Mouse (Mus musculus): ENCODE measurements at regions not wholly inside any gene's neighbourhood (a gene's known extent, or its start where the extent isn't known, plus 50 kb on each side); places are given as distances from the start of the nearest gene placed in this dataset.

DNA sequence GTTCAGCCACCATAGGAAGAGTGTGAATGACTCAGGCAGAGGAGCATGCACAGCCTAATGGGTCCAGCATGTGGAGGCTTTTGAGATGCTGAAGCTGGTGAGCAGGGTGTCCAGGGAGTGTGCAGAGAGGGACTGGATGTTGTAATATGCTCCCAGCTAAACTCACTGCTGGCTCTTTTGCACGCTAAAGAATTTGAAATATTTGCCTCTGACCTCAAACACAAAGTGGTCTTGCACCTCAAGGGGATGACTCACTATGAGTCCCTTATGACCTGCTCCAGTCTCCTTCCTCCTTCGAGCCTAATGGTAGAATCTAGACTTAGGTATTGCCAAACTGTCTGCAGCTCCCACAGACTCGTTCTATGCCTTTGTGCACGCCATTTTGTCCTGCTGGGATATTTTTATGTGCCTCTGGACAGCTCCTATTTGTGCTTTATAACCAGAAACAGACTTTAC, 55.0 kb upstream of the Slit3 start:
- Histone ChIP-seq H3K9me3 (no peaks in the 10 kb centered on the region), H3K36me3 (replicated peaks) (no peaks in the 10 kb centered on the region), H3K4me1 (no peaks in the 10 kb centered on the region), H3K4me2 (no peak overlapping the region), H3K27ac (no peak overlapping the region), H3K9ac (no peak overlapping the region), H3K27me3 (replicated peaks) (no peaks in the 10 kb centered on the region), H3K4me3 (no peak overlapping the region)
- WGBS: 76% methylated on average over 4 of the region's 4 CpGs
- no peak for ATAC-seq (replicated peaks)

DNA sequence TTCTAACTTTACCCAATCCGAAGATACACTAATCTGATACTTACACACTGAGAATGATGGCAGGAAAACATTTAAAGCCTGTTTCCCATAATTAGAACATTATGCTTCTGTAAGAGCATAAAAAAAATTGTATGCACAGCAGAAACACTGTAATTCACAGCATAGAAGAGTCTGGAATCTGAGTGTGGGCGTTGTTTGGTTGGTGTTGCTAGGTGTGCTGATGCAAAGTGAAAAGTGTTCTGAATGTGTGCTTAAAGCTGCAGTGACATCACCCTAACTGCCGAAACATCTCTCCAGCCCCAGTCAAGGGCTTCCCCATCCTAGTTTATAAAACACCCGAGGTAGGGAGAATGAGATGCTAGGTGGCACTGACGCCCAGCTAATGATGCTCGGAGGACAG, 63.2 kb upstream of the Slit3 start:
- ATAC-seq (replicated peaks): no peak
- Histone ChIP-seq H3K9me3 (no peaks in the 10 kb centered on the region), H3K4me1 (no peaks in the 10 kb centered on the region), H3K9ac (no peak overlapping the region), H3K4me3 (no peak overlapping the region), H3K36me3 (replicated peaks) (no peaks in the 10 kb centered on the region), H3K27me3 (replicated peaks) (no peaks in the 10 kb centered on the region), H3K4me2 (no peak overlapping the region), H3K27ac (no peak overlapping the region)
- WGBS: 86% methylated on average over 6 of the region's 6 CpGs

DNA sequence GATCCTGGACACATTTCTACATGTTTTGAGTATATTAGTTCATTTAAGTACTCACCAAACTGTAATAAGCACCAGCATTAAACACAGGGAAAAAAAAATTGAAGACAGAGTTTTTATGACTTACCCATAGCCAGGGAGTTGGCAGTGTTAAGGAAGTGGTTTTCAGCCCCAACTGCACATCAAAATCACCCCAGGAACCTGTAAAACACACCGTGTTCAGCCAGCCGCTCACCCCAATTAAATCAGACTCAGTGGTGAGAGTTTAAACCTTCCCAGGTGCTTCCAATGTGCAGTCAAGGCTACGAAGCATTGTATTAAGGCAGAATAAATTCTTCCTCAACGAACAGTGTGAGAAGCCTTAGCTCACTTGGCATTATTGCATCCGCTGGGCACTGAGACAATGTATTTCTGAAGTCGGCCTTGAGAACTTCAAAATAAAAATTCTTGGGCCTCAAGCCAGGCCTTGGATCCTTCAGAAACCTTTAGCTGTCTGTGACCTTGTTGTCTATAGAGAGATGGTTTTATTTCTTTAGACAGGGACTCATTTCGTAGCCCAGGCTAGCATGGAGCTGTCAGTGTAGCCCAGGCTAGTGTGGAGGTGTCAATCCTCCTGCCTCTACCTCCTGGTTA, 65.4 kb upstream of the Slit3 start:
- H3K9me3 ChIP-seq: no peaks in the 10 kb centered on the region
- no peaks in the 10 kb centered on the region for H3K4me1 ChIP-seq
- H3K9ac ChIP-seq: no peak overlapping the region
- H3K27me3 ChIP-seq (replicated peaks): no peaks in the 10 kb centered on the region
- H3K36me3 ChIP-seq (replicated peaks): no peaks in the 10 kb centered on the region
- H3K4me3 ChIP-seq: no peak overlapping the region
- no peak for ATAC-seq (replicated peaks)
- 84% methylated on average over 7 of the region's 7 CpGs for WGBS
- H3K27ac ChIP-seq: no peak overlapping the region
- H3K4me2 ChIP-seq: no peak overlapping the region

- ATAC-seq (replicated peaks): no peak
- Histone ChIP-seq H3K4me1 (no peaks in the 10 kb centered on the region), H3K9ac (no peak overlapping the region), H3K27me3 (replicated peaks) (no peaks in the 10 kb centered on the region), H3K9me3 (no peaks in the 10 kb centered on the region), H3K4me3 (no peak overlapping the region), H3K27ac (no peak overlapping the region), H3K4me2 (no peak overlapping the region), H3K36me3 (replicated peaks) (no peaks in the 10 kb centered on the region)
- WGBS: 85% methylated on average over 2 of the region's 2 CpGs
These were observed 67.4 kb upstream of the Slit3 start for GRCm38 (mm10) chr11:35053613-35053950.

- Histone ChIP-seq H3K36me3 (replicated peaks) (no peaks in the 10 kb centered on the region), H3K4me1 (no peaks in the 10 kb centered on the region), H3K4me2 (no peak overlapping the region), H3K9ac (no peak overlapping the region), H3K4me3 (no peak overlapping the region), H3K27me3 (replicated peaks) (no peaks in the 10 kb centered on the region), H3K9me3 (no peaks in the 10 kb centered on the region), H3K27ac (no peak overlapping the region)
- WGBS: 92% methylated on average over 4 of the region's 4 CpGs
- ATAC-seq (replicated peaks): no peak
These were observed 68.0 kb upstream of the Slit3 start for GRCm38 (mm10) chr11:35052856-35053612.

GRCm38 (mm10) chr11:35049663-35050215, 71.3 kb upstream of the Slit3 start:
- Histone ChIP-seq H3K9ac (no peak overlapping the region), H3K4me3 (no peak overlapping the region), H3K36me3 (replicated peaks) (no peaks in the 10 kb centered on the region), H3K27me3 (replicated peaks) (no peaks in the 10 kb centered on the region), H3K4me2 (no peak overlapping the region), H3K4me1 (no peaks in the 10 kb centered on the region), H3K9me3 (no peaks in the 10 kb centered on the region), H3K27ac (no peak overlapping the region)
- 79% methylated on average over 8 of the region's 8 CpGs for WGBS
- ATAC-seq (replicated peaks): no peak

DNA sequence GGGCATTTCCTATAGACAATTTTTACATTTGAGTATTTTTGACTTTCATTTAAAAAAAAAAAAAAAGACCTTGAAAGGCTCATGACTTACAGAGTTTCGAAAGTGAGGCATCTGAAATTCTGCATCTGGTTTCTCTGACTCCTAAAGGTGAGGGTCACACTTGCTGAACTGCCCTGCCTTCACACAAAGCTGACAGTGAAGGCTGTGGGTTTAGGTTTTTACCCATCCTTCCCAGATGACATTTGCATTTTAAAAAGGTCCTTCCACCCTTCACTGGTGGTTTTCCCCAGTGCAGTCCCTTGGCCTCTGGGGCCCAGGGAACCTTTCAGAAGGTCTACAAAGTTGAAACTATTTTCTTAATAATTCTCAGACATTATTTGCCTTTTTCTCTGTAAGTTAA, 76.4 kb upstream of the Slit3 start:
- Histone ChIP-seq H3K36me3 (replicated peaks) (no peaks in the 10 kb centered on the region), H3K9ac (no peak overlapping the region), H3K27ac (no peak overlapping the region), H3K4me1 (no peaks in the 10 kb centered on the region), H3K4me2 (no peak overlapping the region), H3K27me3 (replicated peaks) (no peaks in the 10 kb centered on the region), H3K9me3 (no peaks in the 10 kb centered on the region), H3K4me3 (no peak overlapping the region)
- no peak for ATAC-seq (replicated peaks)
- 83% methylated on average over 1 of the region's 1 CpGs for WGBS

- Histone ChIP-seq H3K9me3 (no peaks in the 10 kb centered on the region), H3K9ac (no peak overlapping the region), H3K27ac (no peak overlapping the region), H3K4me2 (no peak overlapping the region), H3K4me3 (no peak overlapping the region), H3K36me3 (replicated peaks) (no peaks in the 10 kb centered on the region), H3K27me3 (replicated peaks) (no peaks in the 10 kb centered on the region), H3K4me1 (no peaks in the 10 kb centered on the region)
- WGBS: 54% methylated on average over 8 of the region's 8 CpGs
- ATAC-seq (replicated peaks): no peak
These were observed 96.6 kb upstream of the Slit3 start for GRCm38 (mm10) chr11:35024448-35024847.

- H3K36me3 ChIP-seq (replicated peaks): no peaks in the 10 kb centered on the region
- H3K4me3 ChIP-seq: no peak overlapping the region
- no peak overlapping the region for H3K27ac ChIP-seq
- no peak overlapping the region for H3K9ac ChIP-seq
- 88% methylated on average over 4 of the region's 4 CpGs for WGBS
- no peak overlapping the region for H3K4me2 ChIP-seq
- H3K9me3 ChIP-seq: no peaks in the 10 kb centered on the region
- H3K27me3 ChIP-seq (replicated peaks): no peaks in the 10 kb centered on the region
- ATAC-seq (replicated peaks): no peak
- H3K4me1 ChIP-seq: no peaks in the 10 kb centered on the region
These were observed 97.2 kb upstream of the Slit3 start for GRCm38 (mm10) chr11:35023813-35024212.

- H3K27me3 ChIP-seq (replicated peaks): no peaks in the 10 kb centered on the region
- H3K9me3 ChIP-seq: no peaks in the 10 kb centered on the region
- H3K4me1 ChIP-seq: no peaks in the 10 kb centered on the region
- ATAC-seq (replicated peaks): no peak
- no peak overlapping the region for H3K4me3 ChIP-seq
- 70% methylated on average over 3 of the region's 3 CpGs for WGBS
- H3K4me2 ChIP-seq: no peak overlapping the region
- no peaks in the 10 kb centered on the region for H3K36me3 ChIP-seq (replicated peaks)
- H3K27ac ChIP-seq: no peak overlapping the region
- no peak overlapping the region for H3K9ac ChIP-seq
These were observed 98.9 kb upstream of the Slit3 start for GRCm38 (mm10) chr11:35021990-35022625.

DNA sequence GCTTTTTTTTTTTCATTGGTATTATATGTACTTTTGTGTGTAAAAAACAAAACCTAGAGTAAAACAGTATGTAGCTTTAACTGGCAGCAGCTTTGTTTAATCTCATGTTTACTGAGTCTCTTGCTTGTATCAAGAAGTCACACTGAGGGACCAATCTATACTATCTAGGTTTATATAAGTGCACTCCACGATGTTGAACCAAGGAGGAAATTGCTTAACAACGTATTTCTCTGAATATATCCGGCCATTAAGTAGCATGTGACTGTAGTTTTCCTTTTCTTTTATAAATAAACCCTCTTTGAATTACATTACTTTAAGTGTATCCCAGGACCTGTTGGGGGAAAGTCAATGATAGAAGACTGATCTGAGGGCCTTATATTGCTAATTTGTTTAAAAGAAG, 104.0 kb upstream of the Slit3 start:
- Histone ChIP-seq H3K36me3 (replicated peaks) (no peaks in the 10 kb centered on the region), H3K9ac (no peak overlapping the region), H3K4me2 (no peak overlapping the region), H3K4me1 (no peaks in the 10 kb centered on the region), H3K27ac (no peak overlapping the region), H3K4me3 (no peak overlapping the region), H3K27me3 (replicated peaks) (no peaks in the 10 kb centered on the region), H3K9me3 (no peaks in the 10 kb centered on the region)
- no peak for ATAC-seq (replicated peaks)
- 78% methylated on average over 3 of the region's 3 CpGs for WGBS

DNA sequence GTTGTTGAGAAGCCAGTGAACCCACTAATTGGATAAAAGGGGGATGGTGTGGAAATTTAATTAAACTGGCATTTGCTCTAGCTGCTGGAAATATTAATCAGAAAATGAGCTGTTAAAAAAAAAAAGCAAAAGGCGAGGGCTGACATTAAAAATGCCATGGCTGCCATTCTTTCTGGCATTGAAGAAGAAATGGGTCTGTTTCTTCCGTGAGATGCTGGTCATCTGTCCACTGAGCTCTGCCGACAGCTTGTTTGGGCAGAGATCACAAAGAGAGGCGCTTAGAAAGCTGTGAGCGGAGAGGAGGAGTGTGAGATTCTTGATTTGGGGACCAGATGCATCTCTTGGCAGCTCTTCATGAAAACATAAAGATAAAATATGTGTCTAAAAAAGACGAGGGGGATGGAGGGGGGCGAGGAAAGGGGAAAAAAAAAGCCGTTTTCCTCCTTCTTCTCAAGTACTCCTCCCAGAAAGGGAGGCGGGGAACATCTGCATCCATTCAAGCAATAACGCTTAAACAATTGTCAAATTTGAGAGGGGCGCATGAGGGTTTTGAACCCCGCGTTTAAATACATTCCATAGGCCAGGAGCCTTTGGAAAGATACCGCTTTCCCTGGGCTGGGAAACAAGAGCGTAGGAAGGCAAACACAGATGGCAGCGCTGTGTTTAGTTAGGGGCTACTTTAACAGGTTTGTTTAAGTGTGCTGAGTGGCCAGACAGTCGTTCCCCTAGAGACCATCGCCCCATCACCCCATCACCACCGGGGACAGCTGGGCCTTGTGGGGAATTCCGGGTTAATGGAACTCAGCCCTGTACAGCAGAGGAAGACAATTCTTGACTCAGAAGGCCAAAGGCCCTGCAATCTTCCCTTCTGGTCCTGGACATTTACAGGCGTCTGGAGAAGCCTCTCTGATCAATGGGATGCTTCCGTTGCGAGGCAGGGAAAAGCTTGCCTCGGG, 109.2 kb upstream of the Slit3 start:
- Histone ChIP-seq H3K36me3 (replicated peaks) (no peaks in the 10 kb centered on the region), H3K4me1 (peaks cover 9% of the 10 kb centered on the region), H3K27me3 (replicated peaks) (no peaks in the 10 kb centered on the region), H3K27ac (no peak overlapping the region), H3K9me3 (no peaks in the 10 kb centered on the region), H3K9ac (no peak overlapping the region), H3K4me2 (no peak overlapping the region), H3K4me3 (no peak overlapping the region)
- ATAC-seq (replicated peaks): no peak
- 57% methylated on average over 24 of the region's 24 CpGs for WGBS
